Mouse (Mus musculus) adrenal gland, postnatal 14 days (tissue): ENCODE data around the gene Aff3. TPM values are rescaled to one million over a fixed set of nuclear protein-coding genes. Genes with fewer than 3 reads are reported as not detected.

Source experiments
- DNase-seq: peaks from one replicate; pipeline ENCODE4 v3.0.0; 2021; ENCODE audit warnings: mixed read lengths
- total RNA-seq: library from RNA; stranded (reverse); gene quantifications from 2 replicates; pipeline ENCODE4 v1.2.3, GENCODE M21; 2021

Gene Aff3
- total RNA-seq, 1 experiment from 2014 or later, result 6.2 TPM

DNA sequence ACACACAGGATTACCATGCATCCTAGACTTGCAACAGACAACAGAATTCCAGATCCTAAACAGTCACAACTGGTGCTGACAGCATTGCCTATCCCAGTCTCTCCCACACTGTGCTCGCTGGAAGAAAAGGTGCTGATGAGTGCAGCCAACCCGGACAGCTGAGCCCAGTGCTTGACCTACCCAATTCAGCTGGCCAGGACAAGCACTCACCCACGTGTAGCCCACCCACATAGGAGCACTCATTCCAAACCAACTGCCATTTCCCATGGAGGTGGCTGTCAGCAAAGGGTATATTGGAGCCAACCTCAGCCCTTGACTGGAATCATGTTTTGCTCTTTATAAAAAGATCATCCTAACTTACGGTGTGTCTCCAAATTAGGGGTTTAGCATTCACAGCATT lies 123.2 kb downstream of the Aff3 start:
- no peak for DNase-seq

DNA sequence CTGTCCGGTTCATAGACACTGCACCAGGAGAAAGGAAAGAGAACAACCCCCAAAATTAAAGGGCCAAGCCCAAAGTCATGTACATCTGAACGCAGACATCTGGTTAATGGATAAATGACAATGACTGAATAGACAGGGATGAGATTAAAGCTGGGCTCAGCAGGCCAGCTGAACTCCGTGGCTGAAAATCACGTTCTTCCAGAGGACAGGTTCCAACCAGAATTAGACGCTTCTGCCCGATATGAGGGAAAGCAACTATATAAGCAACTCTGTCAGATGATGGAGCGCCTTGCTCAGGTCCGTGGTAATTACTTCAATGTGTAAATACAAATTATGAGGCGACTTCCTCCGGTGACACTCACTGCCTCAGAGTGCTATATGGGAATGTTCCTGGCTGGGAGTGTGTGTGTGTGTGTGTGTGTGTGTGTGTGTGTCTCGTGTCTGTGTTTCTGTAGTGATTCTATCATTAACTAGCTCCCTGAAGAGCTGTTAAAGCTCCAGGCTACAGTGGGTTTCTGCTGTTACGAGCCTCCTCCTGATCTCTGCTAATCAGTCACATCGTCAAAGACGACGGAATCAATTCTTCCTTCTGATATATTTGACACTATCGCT lies 127.7 kb downstream of the Aff3 start:
- no peak for DNase-seq

DNA sequence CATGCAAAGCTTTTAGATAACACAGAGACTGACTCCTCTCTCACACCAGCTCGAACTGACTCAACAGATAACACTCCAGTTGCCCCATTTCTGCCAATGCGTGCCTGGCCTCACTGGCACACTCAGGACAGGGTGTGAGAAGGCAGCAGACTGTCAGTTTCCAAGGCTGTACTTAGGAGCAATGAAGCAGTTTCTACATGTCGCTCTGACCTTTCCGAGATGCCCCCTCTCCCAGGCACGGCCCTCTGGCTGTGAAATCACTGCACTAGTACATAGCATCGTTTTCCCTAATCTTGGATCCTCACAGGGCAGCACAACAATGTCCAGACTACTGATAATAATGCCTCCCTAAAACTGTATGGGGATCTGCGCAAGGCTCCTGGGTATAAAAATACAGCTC lies 132.2 kb downstream of the Aff3 start:
- no peak for DNase-seq

DNA sequence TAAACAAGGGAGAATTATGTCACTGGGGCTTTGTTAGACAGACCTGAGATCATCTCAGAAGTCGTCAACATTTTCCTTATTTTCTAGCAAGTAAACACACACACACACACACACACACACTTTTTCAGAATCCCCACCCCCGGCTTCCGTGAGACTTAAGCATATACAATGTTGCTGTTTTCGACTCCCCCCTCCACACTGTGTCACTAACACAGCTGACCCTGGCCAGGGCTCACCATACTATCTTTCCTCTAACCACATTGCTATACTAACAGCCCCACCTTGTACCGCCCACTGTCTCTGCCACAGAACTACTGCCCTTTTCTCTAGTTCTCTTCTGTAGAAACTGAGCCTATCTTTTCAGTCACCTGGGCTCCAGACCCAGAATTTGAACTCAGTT lies 136.1 kb downstream of the Aff3 start:
- DNase-seq, result no peak

DNA sequence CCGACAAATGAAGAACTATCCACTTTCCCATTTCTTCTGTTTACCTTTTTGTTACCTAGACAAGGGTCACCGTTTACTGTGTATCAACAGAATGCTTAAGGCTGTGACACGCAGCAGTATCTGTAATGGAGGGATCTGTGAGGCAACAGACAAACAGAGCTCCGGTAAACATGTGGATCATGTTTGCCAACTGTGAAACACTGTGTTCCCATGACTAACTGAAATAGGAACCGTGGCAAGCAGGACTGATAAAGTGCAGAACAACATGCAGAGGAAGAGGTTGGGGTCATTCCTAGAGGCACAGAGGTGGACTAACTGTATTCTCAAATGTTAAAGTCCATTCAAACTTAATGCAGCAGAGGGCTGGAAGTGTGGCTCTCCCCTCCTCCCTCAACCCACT lies 138.2 kb downstream of the Aff3 start:
- no peak for DNase-seq

DNA sequence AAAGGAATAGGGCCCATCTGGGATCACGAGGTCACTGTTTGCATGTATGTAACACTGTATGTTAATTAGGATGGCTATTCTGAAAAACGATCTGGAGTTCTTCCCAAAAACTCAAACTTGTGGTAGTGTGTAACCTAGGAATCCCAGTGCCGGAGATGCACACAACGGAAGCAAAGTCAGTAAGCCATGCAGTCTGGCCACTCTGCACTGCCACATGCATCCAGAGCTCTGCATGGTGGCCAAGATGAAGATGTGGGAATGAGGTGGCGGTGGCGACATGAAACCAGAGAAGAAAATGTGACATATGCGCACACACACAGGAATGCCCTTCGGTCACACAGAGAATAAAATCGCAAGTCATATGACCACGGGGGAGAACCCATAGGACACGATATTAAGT lies 143.1 kb downstream of the Aff3 start:
- no peak for DNase-seq

DNA sequence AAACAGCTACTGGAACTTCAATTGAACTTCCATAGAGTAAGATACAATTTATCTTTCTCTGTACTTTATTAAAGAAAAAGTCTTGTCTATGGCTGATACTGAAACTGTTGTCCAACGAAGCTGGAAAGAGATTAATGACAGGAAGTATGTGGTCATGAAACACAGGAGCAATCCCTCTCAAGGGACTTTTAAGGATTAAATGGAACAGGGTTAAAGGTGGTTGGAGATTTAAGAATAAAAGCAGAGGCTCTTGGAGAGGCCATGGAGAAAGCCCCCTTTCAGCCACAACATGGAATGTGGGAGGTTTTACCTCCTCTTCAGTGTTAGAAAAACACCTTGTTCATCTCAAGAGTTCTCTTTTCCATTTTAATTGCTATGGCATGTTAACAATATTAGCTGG lies 148.5 kb downstream of the Aff3 start:
- no peak for DNase-seq

DNA sequence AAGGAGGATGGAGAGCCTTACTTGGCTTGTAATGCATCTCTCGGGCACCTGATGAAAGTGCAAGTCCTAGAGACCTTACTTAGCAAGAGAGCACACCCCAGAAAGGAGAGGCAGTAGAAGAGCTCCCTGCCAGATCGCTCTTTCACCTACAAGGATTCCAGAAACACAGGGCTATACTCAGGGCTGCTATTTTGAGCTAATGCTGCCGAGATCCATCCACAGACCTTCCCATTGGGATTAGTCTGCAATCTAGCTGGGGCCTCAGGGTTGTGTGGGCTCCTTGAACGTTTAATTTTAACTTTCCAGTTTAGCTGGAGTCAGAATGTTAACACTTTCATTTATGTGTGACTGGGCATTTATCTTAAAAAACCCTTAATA lies 150.1 kb downstream of the Aff3 start:
- no peak for DNase-seq

DNA sequence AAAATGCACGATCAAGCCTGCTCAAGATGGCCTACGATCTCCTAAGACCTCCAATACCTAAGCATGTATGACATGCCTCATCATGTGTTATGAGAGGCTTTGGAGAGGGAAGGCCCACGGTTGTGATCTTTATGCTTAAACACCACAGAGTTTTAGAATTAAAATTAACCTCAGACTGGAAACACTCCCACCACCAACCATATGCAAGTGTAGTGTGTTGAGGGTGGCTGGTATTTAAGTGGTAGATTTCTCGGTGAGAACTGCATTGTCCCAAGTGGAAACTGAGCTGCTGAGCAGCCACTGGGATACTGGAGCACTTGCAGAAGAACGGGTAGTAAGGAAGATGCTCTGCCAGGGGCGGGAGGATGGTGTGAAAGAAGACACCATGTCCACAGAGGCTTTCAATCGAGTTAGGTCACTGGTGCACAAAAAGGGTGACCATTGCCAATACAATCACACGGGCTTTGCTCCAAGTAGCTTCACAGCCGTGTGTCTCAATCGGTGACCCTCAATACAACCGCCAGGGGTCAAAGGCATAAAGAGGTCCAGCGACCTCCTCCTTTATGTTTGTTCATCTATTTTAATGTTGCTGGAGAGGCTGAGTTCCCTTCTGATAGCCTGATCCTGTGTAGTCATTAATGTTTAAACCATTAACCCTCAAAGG lies 150.7 kb downstream of the Aff3 start:
- no peak for DNase-seq

DNA sequence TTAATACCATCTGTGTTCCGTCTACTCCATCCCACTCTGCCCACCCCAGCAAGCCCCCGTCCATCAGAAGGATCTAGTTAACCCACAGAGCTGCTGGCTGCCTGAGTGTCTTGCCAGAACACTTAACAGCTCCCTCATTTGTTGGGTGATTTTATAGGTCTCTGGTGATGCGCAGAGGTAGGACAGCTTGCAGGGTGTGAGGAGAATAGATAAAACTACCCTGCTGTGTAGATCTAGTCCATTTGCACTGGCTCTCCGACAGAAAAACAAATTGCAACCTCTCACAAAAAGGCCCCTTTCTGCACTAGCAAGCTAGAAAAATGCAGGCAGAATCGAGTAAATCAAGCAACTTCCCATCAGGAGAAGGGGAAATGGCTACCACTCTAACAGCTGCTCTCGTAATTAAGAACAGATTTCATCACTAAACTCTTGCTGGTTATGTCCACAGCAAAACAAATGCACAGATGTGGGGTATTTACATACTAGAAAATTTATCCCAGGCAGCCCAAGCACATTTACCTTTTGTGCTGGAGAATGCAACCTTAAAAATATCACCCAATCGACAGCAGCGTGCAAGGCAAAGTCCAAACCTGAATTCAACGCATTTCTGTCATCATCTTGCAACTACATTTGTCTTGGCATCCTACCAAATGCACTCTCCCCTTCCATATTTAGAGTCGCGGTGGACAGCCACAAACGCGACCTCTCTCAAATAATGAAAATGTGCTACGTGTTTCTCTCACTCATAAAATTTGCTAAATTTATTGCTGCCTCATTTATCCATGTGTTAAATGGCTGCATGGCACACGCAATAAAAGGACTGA lies 152.3 kb downstream of the Aff3 start:
- no peak for DNase-seq

DNA sequence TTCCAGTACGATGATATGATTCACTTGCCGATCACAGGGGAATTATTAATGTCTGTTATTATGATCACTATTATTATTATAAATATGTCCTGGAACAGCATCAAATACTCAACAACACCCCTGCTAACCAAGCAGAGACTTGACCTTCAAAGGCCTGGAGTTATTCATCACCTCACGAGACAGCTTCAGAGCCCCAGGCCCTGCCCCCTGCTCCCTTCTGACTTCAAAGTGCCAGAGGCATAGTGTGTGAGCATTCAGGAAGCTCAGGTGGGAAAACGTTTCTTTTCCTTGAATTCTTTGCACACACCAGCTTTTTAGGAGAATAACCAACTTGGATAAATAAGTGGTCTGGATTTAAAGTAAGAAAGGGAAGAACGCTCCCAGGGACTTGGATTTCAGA lies 153.7 kb downstream of the Aff3 start:
- no peak for DNase-seq

DNA sequence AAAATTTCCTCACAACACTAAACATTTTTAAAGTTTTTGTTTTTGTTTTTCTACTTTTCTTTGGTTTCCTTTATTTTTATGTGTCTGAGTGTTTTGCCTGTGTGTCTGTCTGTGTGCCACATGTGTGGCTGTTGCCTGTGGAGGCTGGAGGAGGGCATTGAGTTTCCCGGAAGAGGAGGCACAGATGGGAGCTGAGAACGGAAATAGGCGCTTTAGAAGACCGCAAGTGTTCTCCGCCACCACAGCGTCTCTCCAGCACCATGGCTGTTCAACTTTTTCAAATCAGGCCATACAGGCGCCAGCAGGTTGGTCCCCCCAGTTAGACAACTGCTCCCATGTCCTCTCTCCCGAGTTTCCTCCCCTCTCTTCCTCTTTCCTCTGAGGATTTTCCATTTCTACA lies 155.5 kb downstream of the Aff3 start:
- DNase-seq, result no peak

DNA sequence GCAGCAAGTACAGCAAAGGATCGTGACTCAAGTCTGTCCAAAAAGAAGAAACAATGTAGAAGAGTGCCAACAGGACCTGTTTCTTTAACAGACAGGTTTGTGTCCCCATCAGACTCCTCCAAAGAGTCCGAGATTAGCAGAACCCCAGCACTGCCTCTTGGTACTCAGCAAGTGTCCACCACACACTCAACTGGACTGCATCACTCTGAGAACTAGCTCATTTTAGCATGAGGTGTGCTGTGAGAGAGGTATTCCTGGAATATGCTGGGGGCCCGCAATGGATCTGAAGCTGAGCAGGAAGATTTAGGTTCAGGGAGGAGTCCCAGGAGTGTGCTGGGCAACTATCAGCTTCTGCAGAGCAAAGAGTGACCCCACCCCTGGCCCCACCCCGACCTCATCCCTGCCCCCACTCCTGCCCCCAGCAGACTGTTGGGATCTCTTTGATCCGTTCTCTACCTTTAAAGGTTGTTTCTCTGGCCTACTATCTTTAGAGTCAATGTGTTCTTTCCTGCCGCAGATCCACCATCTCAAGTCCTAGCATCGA lies 157.0 kb downstream of the Aff3 start:
- DNase-seq, result no peak

DNA sequence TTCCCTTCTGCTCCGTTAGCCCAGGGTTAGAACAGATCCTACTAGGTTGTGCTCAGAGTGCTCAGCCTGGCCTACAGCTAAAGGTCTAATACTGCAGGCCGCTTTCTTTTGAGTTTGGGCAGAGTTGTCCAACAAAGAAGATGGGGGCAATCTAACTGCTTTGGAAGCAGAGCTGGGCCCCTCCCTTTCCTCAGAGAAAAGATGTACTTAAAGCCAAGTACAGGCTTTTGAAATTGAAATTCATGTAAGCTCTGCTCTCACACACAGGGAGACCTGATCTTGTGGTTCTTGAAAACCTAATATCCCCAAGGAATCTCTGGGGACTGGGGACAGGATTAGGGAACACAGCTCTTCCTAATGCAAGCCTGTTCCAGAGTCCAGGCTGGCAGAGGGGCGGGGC lies 158.4 kb downstream of the Aff3 start:
- no peak for DNase-seq

DNA sequence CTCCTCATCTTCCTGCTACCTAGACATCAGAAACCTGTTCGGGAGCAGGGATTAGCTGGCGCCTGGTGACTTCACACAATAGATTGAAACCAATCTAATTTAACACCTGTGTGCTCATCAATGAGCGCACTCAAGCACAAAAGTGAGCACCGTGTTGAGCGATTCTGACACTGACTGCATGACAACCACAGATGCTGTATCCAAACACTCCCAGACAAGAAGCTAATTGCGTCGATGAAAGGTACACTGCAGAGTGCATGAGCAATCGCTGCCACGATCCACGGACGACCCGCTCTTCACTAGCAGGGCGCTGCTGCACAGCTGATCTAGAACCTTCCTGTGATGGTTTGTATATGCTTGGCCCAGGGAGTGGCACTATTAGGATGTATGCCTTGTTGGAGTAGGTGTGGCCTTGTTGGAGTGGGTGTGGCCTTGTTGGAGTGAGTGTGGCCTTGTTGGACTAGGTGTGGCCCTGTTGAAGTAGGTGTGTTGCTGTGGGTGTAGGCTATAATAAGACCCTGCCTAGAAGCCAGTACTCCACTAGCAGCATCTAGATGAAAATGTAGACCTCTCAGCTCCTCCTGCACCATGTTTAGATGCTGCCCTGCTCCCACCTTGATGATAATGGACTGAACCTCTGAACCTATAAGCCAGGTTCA lies 161.2 kb downstream of the Aff3 start:
- DNase-seq, result no peak

DNA sequence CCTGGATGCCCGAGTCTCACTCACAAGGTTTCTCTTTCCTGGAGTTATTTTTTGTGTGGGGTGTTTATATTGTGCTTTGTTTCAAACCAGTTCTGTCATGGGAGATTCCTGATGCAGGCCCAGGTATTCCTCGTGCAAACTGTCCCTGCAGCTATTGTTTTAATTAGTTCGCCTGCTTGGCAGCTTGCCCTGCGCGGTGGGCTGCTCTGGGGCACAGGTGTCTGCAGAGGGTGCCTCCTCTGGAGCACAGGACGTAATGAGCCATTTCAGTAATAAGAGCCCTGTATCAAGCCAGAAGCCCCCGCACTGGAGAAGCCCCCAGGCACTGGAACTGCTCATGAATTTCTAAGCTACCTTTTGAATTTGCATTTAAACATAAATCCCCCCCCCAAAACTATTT lies 162.0 kb downstream of the Aff3 start:
- no peak for DNase-seq

DNA sequence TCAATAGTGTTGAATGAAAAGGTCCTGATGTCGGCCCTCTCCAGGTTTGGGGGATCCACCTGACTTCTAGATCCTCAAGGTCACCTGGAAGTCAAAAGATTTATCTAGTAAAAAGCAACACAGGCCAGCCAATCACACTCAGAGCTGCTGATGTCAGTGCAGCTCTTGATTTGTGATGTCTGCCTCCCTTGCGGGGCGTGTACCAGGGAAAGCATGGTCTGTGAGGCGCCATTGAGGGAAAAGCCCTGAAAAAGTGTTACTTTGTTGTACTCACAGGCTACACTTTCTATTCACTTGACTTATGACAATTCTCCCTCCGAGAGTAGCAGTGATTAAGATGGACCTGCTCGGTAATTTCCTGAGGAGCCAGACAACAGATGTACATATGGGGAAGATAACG lies 163.5 kb downstream of the Aff3 start:
- DNase-seq, result no peak

DNA sequence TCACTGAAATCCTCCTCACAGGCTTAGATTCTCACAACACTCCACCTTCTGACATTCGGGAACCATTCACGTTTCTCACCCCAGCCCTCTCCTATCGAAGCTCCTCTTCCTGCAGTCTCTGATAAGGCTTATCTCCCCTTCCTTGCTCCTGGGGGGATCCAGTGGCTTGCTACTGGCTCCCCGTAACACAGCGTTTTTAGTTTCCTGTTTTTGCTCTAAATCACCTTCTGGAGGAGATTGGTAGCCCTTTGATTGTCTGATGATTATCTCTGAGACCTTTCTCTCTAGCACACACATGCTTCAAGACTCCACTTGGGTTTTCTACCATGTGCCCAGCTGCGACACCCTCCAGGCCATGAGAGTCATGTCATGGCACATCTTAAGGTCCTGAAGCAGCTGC lies 165.3 kb downstream of the Aff3 start:
- DNase-seq, result no peak

DNA sequence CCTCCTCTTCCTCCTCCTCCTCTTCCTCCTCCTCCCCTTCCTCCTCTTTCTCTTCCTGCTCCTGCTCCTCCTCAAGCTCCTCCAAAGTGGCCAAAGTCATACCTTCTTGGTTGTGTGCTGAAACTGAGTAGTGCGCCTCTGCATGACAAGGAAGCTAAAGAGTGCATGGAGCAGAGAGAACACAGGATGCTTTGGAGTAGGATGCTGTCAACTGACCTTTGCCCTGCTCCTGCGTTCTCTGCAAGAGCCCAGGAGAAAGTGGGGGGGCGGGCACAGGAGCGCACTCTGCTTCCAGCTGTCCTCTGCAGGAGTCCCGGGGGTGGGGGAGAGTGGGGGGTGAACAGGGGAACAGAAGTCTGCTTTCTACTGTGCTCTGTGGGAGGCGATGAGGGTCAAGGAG lies 167.2 kb downstream of the Aff3 start:
- DNase-seq, result no peak

DNA sequence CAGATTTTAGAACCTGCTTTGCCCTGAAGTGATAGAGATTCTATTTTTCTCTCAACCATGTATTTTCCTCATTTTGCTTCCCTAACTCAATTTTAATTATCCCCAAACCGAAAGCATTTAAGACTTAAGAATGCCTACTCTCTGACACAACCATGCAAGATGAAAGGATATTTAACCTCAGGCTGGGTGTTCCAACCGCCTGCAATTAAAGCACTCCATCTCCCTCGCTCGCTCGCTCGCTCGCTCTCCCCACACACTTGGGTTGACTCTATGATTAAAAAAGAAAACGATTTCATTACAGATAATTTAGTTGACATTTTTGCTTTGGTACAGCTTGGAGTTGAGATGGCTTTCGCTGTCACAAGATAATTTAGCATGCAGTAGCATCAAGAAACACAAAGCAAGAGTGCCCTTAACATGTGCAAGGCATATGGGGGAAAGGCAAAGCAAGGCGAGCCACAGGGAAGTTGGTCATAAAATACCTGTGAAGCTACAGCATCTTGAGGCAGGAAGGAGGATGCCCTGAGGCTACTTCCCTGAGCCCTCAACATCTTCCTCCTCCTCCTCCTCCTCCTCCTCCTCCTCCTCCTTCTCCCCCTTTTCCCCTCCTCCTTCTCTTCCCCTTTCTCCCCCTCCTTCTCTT lies 167.7 kb downstream of the Aff3 start:
- no peak for DNase-seq

DNA sequence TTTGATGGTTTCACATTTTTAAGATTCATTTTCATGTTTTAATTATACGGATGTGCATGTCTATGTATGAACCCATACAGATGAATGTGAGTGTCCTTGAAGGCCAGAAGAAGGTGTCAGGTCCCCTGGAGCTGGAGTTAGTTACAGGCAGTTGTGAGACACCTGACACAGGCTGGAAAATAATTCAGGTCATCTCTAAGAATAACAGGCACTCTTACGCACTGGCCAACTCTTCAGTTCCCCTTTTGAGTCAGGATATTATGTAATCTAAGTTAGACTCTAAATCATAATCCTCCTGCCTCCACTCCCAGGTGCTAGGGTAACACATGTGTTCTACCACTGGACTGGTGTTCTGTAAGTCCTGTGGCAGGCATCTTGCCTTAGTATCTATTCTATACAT lies 169.5 kb downstream of the Aff3 start:
- DNase-seq, result no peak

DNA sequence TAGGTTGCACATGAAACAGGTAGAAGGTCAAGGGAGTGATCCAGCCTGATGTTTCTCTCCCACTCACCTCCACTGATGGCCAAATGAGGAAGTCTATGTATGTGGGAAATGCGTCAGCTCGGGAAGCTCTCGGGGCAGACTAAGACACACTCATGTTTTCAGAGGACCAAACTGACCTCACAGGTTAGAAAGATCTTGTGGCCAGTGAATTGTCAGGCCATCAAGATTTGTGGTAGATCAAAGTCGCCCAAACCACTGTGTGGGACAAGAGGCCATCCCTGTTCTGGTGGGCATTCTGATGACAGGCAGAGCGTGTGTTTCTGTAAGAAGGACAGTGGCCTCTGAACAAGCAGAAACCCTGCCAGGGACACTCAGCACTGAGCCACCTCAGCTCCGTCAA lies 175.0 kb downstream of the Aff3 start:
- DNase-seq, result no peak
